Mouse (Mus musculus): ENCODE data around the gene Ube2f.
A peak's percentile ranks its signal among the peaks of the same experiment; 100 is the strongest.

The Ube2f gene

DNA sequence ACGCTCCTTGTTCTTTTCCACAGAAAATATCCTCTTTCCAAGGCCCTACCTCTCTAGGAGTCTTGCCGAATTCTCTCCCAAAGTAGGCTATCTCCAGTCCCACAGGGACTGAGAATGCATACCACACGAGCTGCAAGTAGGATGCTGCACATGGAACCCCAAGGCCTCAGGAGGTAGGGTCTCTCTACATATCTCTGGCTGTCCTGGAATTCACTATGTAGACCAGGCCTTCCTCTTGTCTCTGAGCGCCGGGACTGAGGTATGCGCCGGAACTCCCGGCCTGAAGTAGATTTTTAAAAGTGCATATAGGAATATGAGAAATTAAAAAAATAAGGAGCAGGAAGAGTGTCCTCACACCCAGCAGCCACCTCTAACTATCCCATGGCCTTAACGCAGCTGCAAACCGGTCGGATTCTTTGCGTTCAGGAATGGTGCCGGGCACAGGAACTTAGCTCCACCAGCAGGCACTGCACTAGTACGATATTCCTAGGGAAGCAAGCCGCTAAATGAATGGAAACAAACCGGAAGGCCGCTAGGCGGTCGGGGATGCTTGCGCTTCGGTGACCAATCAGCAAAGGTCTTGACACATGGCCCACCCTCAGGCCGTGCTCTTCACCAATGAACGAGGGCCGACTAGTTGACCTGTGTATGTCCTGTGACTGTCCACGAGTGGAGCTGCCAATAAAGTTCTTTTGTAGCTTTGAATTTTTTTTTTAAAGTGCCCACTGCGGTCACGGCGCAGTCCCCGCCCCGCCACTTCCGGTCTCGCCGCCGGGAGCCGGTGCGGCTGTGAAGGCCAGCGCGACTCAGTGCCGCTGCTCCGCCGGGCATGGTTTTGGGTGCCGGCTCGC, at the start of gene Ube2f:
Gene Ube2f (plus strand): TSS at position 741 of the 851 bp plus-strand sequence.
- ATAC-seq (ENCODE audit: insufficient number of reproducible peaks, low FRiP score, low TSS enrichment) = peak; percentile 99

DNA sequence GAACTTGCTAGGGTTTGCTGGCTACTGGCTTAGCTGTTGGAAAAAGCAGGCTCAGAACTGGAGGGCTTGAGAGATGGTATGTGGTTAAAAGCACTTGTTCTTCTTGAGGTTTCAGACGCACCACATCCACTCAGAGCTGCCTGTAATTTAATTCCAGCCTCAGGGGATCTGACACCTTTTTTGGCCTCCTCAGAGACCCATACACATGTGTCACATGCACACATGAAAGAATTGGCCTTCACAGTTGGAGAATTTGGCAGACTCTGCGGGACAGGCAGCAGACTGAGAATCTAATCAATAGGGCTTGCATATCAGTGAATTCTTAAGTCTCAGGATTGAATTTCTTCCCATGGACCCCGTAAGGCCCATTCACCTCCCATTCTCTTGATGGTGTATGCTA, 49.0 kb upstream of the Ube2f start:
- ATAC-seq (ENCODE audit: insufficient number of reproducible peaks, low FRiP score, low TSS enrichment) = no peak

DNA sequence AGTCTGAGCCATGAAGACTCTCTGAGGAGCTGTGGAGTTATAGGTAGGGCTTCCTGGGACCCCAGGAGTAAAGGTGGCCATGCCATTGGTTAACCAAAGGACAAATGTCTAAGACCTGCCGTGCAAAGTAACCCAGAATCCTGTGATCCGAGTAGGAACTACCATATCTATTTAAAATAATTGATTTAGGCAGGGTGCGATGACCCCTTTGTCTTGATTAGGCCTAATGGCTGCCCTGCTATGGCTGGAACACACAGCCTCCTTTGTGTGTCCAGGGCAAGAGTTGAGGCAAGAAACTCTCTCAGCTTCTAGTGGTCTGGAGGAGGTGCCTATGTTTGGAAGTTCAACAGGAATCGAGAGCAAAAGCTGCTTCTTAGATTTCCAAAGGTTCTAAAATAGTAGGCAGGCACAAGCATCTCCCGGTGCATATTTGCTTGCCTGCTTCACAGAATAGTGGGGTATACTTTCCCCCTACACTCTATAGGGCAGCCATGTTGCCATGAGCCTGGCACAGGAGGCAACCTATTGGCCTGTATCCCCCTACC, 45.8 kb upstream of the Ube2f start:
- no peak for ATAC-seq (ENCODE audit: insufficient number of reproducible peaks, low FRiP score, low TSS enrichment)

DNA sequence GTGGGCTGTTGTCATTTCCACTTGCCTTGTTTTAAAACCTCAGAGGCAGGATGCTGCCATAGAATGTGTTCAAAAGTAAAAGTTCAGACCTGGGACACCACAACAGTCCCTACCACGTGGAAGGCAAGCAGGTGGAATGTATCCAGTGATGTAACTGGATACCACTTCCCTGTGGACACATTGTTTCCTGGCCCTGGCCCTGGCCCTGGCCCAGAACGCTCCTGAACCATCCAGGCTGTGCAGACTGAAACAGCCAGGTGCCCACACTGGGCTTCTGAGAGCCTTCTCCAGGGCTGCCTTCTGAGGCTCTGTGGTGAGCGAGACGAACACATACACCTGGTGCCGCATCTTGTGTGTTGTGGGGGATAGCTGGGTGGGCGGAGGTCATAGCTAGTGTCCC, 44.5 kb upstream of the Ube2f start:
- ATAC-seq (ENCODE audit: insufficient number of reproducible peaks, low FRiP score, low TSS enrichment) = no peak

DNA sequence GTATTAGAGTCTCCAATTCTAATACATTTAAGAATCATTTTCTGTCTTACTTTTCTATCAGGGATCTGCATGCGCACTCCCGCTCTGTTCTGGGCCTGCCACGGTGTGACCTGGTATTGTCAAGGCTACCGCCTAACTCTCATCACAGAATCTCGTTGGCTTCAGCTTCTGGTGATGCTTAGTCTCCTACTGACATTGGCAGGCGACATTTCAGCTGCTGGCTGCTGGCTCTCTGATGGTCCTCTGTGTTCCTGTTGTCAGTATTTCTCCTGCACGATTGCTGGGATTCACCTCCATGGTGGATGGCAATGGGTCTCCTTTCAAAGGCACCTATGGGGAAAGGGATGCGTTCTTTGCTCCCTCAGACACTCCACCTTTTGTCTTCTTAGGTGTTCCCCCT, 43.8 kb upstream of the Ube2f start:
- ATAC-seq (ENCODE audit: insufficient number of reproducible peaks, low FRiP score, low TSS enrichment) = no peak

DNA sequence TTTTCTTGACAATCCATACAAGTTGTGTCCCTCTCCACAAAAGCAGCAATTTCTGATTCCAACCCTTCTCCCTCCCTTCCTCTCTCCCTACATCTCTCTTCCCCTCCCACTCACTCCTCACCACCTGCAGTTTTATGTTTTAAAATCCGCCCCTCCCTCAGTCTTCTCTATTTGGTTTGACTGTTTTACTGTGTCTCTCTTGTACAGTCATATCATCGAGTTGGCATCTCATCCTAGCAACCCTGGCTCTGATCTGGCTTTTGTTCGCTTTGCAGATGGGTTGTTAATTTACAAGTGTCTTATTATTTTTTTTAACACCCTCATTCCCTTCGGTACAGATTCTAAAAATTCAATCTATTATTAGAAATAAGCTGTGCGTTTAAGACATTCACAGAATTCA, 43.2 kb upstream of the Ube2f start:
- no peak for ATAC-seq (ENCODE audit: insufficient number of reproducible peaks, low FRiP score, low TSS enrichment)

- ATAC-seq (ENCODE audit: insufficient number of reproducible peaks, low FRiP score, low TSS enrichment) = no peak
Measured at GRCm38 (mm10) chr1:91207334-91208074, 42.6 kb upstream of the Ube2f start.

DNA sequence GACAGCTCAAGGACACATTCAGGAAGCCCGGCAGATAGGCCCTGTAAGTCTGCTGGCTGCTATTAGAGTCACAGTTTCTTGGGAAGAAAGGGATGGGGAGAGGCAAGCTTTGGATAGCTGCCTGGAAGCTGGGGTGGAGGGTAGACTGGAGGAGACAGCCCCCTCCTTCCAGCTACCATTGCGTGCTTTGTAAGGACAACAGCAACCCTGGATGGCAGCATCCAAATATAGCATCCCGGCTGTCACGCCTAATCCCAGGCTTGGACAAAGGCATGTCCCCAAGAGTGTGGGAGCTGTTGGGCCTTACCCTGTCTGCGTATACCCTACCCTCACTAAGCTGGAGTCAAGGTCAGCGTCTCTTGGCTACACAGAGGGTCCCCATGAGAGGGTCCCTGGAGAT, 40.8 kb upstream of the Ube2f start:
- ATAC-seq (ENCODE audit: insufficient number of reproducible peaks, low FRiP score, low TSS enrichment) = 0 out of 2 replicates have a peak, but pooled peaks have one; percentile 28

DNA sequence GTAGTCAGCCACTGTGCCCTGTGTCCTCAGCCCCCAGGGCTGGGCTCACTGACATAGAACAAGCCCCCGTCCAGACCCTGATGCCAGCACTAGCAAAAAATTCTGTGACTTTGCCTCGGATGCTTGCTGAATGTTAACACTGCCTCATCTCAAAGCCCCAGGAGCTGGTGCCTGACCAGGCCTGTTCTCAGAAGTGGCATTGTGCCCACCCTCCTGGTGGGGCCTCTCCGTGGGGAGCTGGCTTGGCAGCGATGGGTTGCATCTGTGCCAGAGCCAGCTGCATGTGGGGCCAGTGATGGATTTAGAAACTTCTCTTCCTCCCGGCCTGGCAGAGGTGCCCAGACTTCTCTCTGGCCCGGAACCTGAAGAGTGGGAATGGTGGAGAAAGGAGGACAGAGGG, 40.3 kb upstream of the Ube2f start:
- ATAC-seq (ENCODE audit: insufficient number of reproducible peaks, low FRiP score, low TSS enrichment) = no peak

DNA sequence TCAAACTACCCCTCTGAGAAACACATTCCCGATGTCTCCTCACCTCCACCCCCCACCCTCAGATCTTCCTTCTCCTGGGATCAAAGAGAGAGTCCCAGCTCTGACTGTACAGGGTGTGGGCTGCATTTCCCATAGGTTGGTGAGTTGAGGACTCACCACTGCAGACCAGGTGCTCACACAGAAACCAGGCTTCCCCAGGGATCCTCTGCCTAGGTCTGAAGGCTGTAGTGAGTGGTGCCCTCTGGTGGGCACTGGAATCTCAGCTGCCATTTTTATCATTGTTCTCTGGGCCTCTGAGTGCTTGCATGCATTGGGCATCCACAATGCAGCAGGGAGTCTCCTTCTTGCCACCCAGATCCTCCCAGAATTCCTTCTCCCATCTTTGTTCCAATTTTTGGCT, 39.0 kb upstream of the Ube2f start:
- ATAC-seq (ENCODE audit: insufficient number of reproducible peaks, low FRiP score, low TSS enrichment) = no peak

GRCm38 (mm10) chr1:91211591-91212008, 38.5 kb upstream of the Ube2f start:
- ATAC-seq (ENCODE audit: insufficient number of reproducible peaks, low FRiP score, low TSS enrichment) = no peak

DNA sequence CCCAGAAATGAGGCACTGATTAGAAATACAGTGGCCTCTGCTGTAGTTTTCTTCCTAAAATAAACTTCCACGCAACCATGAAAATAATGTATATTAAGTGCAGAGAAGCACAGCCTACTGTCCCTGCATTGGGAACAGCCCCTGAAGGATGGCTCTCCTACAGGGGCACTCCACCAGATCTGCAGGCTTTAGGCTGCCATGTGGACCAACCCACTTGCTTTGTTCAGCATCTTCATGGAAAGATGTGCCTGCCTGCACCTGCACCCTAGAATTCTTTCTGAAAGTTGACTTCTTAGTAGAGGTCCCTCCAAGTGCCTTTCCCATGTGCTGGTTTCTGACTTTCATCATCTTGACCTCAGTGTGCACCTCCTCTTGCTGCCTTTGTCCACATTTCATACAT, 34.8 kb upstream of the Ube2f start:
- no peak for ATAC-seq (ENCODE audit: insufficient number of reproducible peaks, low FRiP score, low TSS enrichment)

- no peak for ATAC-seq (ENCODE audit: insufficient number of reproducible peaks, low FRiP score, low TSS enrichment)
Measured at GRCm38 (mm10) chr1:91215981-91216380, 34.1 kb upstream of the Ube2f start.

DNA sequence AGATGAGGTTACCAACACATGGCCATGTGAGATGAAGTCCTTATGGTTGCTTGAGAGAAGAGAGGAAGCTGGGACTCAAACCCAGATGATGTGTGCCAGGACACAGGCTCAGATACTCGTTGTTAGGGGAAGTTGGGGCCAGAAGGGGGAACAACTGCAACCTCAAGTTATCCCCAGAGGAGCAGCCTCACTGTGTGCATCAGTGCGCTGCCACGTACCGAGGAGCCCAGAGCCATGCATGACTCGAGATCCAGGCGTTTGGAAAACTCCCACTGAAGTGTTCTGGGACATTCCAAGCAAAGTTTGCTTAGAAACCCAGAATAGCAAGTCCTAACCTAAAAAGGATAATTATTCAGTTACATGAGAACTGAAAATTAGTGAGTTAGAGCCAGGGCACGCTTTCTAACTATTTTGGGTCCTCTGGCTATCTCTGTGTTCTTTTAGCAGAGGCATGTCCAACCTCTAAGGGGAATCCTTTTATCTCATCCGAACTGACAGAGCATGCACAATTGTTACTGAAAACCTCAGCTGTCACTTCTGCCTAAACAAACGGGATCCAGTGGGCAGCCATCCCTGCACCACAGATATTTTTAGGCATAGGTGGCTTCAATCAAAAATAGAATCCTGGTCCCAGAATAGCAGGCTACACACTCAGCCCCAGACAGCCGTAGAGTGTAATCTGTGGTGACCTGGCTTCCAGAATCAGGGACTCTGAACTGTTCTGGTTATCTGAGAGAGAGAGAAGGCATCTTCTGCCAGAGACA, 33.4 kb upstream of the Ube2f start:
- ATAC-seq (ENCODE audit: insufficient number of reproducible peaks, low FRiP score, low TSS enrichment) = no peak

GRCm38 (mm10) chr1:91219641-91220321, 30.3 kb upstream of the Ube2f start:
- ATAC-seq (ENCODE audit: insufficient number of reproducible peaks, low FRiP score, low TSS enrichment) = no peak

DNA sequence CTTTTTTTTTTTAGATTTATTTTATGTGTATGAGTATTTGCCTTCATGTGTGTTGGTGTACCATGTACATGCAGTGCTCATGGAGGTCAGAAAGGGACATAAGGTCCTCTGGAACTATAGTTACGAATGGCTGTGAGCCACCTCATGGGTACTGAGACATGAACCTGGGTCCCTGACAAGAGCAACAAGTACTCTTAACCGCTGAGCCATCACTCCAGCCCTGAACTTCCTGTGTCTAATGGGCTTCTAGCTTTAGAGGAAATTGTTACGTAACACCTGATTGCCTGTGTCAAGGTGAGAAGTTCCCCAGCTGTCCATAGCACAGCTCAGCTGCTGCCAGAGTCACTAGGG, 29.8 kb upstream of the Ube2f start:
- no peak for ATAC-seq (ENCODE audit: insufficient number of reproducible peaks, low FRiP score, low TSS enrichment)

- no peak for ATAC-seq (ENCODE audit: insufficient number of reproducible peaks, low FRiP score, low TSS enrichment)
Measured at GRCm38 (mm10) chr1:91226562-91226961, 23.5 kb upstream of the Ube2f start.

DNA sequence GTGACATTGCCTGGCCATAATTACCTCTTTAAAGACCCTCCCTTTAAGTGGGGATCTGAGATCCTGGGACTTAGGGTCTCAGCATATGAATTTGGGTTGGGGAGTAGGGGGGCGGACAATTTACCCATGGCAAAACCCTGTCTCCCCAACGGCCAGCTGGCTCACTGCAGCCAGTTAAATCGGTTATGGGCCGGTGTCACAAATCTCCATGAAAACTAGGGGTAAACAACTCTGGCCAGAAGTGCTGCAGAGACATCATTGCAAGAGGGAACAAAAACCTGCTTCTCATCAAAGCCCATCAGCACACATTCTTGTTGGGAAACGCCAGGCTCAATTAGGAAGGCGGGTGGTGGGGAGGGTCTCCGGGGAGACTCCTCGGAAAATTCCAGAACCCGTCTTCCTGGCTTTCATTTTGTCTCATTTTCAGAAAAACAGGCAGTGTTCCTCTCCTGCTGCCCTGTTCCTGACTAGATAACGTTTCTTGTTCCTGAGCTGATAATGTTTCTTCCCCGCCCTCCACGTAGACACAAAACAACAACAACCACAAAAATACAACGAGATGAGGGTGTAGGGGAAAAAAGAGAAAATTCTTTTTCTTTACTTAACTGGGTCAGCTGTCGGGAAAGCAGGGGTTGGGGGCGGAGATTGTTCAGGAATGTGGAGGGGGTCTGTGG, 22.6 kb upstream of the Ube2f start:
- ATAC-seq (ENCODE audit: insufficient number of reproducible peaks, low FRiP score, low TSS enrichment) = no peak

- ATAC-seq (ENCODE audit: insufficient number of reproducible peaks, low FRiP score, low TSS enrichment) = no peak
Measured at GRCm38 (mm10) chr1:91231142-91231541, 19.0 kb upstream of the Ube2f start.

DNA sequence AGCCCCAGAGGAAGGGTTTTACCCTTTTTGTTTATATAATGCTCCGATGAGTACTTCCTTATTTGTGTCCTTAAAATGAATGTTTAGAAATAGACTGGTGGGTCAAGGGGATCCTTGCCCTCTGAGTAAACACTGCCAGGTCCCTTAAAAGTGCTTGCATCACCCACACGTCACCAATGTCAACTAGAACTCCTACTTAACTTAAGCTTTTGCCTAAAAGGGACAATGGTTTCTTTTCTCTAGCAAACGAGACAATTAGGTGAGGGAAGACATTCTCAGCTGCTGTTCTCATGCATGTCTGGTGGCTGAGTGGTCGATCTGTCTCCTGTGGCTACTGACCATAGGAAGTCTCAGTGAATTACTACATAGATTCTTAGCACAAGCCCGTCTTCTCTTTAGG, 18.2 kb upstream of the Ube2f start:
- no peak for ATAC-seq (ENCODE audit: insufficient number of reproducible peaks, low FRiP score, low TSS enrichment)

Measured in cerebellum, adult (tissue).